Mouse (Mus musculus): ENCODE measurements around the gene Rlbp1. TPM values are rescaled to one million over a fixed set of nuclear protein-coding genes. Genes with fewer than 3 reads are reported as not detected.

Rlbp1 gene
- total and polyA plus RNA-seq, 2 experiments from 2014 or later: 21.9 to 32.3 TPM

DNA sequence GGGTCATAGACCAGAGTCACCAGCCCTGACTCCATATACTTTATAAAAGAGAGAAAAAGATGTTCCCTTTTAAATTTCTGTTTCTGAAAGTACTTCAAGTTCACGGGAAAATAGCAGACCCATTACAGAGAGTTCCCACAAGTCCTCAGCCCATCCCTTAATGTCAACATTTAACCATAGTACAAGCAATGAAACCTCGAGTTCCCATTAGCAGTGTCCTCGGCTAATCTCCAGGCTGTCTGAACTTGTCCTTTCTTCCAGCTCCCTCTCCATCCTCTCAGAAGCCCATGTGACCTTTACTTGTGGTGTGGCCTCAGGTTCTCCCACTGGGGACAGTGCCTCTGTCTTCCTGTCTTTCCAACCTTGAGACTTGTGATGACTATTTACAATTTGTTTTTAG is 53.4 kb downstream of the Rlbp1 start:
- no peak for ATAC-seq
- DNase-seq (ENCODE audit: low spot score): no peak
- Histone ChIP-seq H3K4me2 (ENCODE audit: low read depth, low read length) (no peak overlapping the region), H3K27me3 (ENCODE audit: insufficient read depth, low read length) (no peaks in the 10 kb centered on the region), H3K9me3 (ENCODE audit: low read length) (no peaks in the 10 kb centered on the region), H3K36me3 (ENCODE audit: insufficient read depth, low read length) (peaks cover 26% of the 10 kb centered on the region; the same call in 1 of the 2 replicates), H3K4me3 (ENCODE audit: low read length) (no peak overlapping the region), H3K4me1 (ENCODE audit: insufficient read depth, low read length) (no peaks in the 10 kb centered on the region), H3K9ac (replicated peaks; ENCODE audit: low read length) (no peak overlapping the region), H3K27ac (no peak overlapping the region)
- 79% methylated on average over 3 of the region's 3 CpGs for WGBS
- no peak for TF ChIP-seq CTCF (IDR thresholded peaks at IDR 0.05; ENCODE audit: low read depth)

DNA sequence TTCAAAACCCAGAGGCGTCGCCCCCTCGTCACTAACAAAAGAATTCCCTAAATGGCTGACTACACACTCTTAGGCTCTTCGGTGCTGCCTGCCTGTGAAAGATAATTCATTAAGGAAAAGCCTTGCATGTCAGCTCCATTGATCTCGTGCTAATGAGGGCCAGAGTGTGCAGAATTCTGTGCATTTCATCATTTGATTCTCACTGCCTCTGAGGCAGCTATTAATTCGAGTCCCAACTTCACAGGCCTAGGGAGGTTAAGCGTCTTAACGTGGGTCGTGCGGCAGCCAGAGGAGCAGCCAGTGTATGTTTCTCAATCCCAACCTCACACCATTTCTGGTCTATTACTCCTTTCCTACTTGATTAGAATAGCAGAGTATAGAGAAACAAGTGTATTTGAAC is 55.7 kb downstream of the Rlbp1 start:
- no peak for DNase-seq (ENCODE audit: low spot score)
- no peaks in the 10 kb centered on the region for H3K27me3 ChIP-seq (ENCODE audit: insufficient read depth, low read length)
- no peak for ATAC-seq
- no peak overlapping the region for H3K4me2 ChIP-seq (ENCODE audit: low read depth, low read length)
- no peaks in the 10 kb centered on the region for H3K4me1 ChIP-seq (ENCODE audit: insufficient read depth, low read length)
- H3K9ac ChIP-seq (replicated peaks; ENCODE audit: low read length): no peak overlapping the region
- WGBS: 37% methylated on average over 10 of the region's 10 CpGs
- no peaks in the 10 kb centered on the region for H3K9me3 ChIP-seq (ENCODE audit: low read length)
- peaks cover 32% of the 10 kb centered on the region; the same call in 1 of the 2 replicates for H3K36me3 ChIP-seq (ENCODE audit: insufficient read depth, low read length)
- H3K4me3 ChIP-seq (ENCODE audit: low read length): no peak overlapping the region
- no peak overlapping the region for H3K27ac ChIP-seq
- no peak for TF ChIP-seq CTCF (IDR thresholded peaks at IDR 0.05; ENCODE audit: low read depth)

DNA sequence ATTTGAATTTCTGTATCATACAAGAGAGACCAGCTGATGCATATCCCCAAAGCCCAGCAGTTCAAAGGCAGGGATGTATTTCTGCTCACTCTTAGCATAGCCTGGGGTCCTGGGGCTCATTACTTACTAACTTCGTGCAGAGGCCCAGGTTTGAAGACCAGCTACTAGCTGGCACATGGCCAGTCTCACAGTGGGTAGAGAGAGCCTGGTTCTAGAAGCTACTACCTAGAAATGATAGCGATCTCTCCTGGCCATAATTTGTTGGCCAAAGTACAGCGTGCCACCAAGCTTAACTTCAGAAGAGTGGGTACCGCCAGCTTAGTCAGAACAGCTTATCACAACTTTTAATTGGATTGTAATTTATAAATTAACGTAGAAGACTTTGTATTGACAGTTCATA is 58.1 kb downstream of the Rlbp1 start:
- Histone ChIP-seq H3K27me3 (ENCODE audit: insufficient read depth, low read length) (no peaks in the 10 kb centered on the region), H3K4me2 (ENCODE audit: low read depth, low read length) (no peak overlapping the region), H3K9me3 (ENCODE audit: low read length) (no peaks in the 10 kb centered on the region), H3K36me3 (ENCODE audit: insufficient read depth, low read length) (peaks cover 45% of the 10 kb centered on the region; the same call in 1 of the 2 replicates), H3K4me3 (ENCODE audit: low read length) (no peak overlapping the region), H3K4me1 (ENCODE audit: insufficient read depth, low read length) (no peaks in the 10 kb centered on the region), H3K9ac (replicated peaks; ENCODE audit: low read length) (no peak overlapping the region), H3K27ac (no peak overlapping the region)
- DNase-seq (ENCODE audit: low spot score) (no peak), ATAC-seq (no peak)
- no peak for TF ChIP-seq CTCF (IDR thresholded peaks at IDR 0.05; ENCODE audit: low read depth)
- 77% methylated on average over 5 of the region's 5 CpGs for WGBS

Other genes starting within 250 kb of the Rlbp1 start
- 306 and 331 TPM in 2 replicates for gene Mfge8, start 238.0 kb downstream of the Rlbp1 start, total RNA-seq (2014; rRNA removed)
- 306 and 345 TPM in 2 replicates for gene Mfge8, start 238.0 kb downstream of the Rlbp1 start, polyA plus RNA-seq (2015; fragmentation: Nextera tagmentation; extraction: Ambion mirVana)
- 92.3 and 100 TPM in 2 replicates for gene Abhd2, start 113.8 kb downstream of the Rlbp1 start, total RNA-seq (2014; rRNA removed)
- gene Abhd2, start 113.8 kb downstream of the Rlbp1 start, polyA plus RNA-seq (2015; fragmentation: Nextera tagmentation; extraction: Ambion mirVana): 23.7 and 23.9 TPM in 2 replicates
- 2.9 and 3.5 TPM in 2 replicates for gene Fanci, start 4.9 kb upstream of the Rlbp1 start, total RNA-seq (2014; rRNA removed)
- gene Fanci, start 4.9 kb upstream of the Rlbp1 start, polyA plus RNA-seq (2015; fragmentation: Nextera tagmentation; extraction: Ambion mirVana): 1.9 and 2.4 TPM in 2 replicates
- gene Polg, start 79.3 kb upstream of the Rlbp1 start, total RNA-seq (2014; rRNA removed): 60.0 and 79.5 TPM in 2 replicates
- gene Polg, start 79.3 kb upstream of the Rlbp1 start, polyA plus RNA-seq (2015; fragmentation: Nextera tagmentation; extraction: Ambion mirVana): 23.8 and 23.9 TPM in 2 replicates
- 0.68 and 2.5 TPM in 2 replicates for gene Rhcg, start 230.6 kb upstream of the Rlbp1 start, total RNA-seq (2014; rRNA removed)
- gene Rhcg, start 230.6 kb upstream of the Rlbp1 start, polyA plus RNA-seq (2015; fragmentation: Nextera tagmentation; extraction: Ambion mirVana): 4.0 and 4.3 TPM in 2 replicates